Mouse (Mus musculus) thymus, adult 2 months (tissue): ENCODE results near the gene Shf.
"Not testable (repeated sequence)": the region's sequence is repeated elsewhere in the genome, so short reads cannot be mapped to it uniquely, and the experiment has no call there.

Source experiments
- CTCF ChIP-seq: fragments of 200-500 bp; IDR thresholded peaks from 2 replicates; pipeline ENCODE4 v1.5.1; 2012; ENCODE audit warnings: mild to moderate bottlenecking, control low read depth, low read length, moderate library complexity, borderline replicate concordance; ENCODE audit not compliant: control insufficient read depth, poor library complexity, insufficient read depth; ENCODE audit errors: extremely low read depth
- POLR2A ChIP-seq: fragments of 200-500 bp; IDR thresholded peaks from 2 replicates; pipeline ENCODE4 v1.6.1; 2012; ENCODE audit warnings: mild to moderate bottlenecking, low read length, control low read depth, moderate library complexity; ENCODE audit not compliant: control insufficient read depth, poor library complexity, insufficient read depth; ENCODE audit errors: extremely low read depth

DNA sequence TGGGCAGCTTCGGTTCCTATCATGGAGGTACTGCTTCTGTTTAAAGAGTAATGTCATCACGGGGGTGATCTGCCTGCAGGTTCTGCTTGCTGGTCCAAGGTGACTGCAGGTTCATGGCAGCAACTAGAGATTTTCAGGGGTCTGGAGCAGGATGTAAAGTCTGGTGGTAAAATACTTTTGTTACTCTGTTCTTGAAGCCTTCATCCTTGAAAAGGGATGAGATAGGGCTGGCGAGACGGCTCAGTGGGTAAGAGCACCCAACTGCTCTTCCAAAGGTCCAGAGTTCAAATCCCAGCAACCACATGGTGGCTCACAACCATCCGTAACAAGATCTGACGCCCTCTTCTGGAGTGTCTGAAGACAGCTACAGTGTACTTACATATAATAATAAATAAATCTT lies 38.6 kb downstream of the Shf start:
- not testable (repeated sequence) for TF ChIP-seq POLR2A, CTCF
